Mouse (Mus musculus) liver, embryonic 12.5 days (tissue): ENCODE data around the gene Rimklb. TPM values are rescaled to one million over a fixed set of nuclear protein-coding genes. Genes with fewer than 3 reads are reported as not detected.
A peak's percentile ranks its signal among the peaks of the same experiment; 100 is the strongest.
"Not testable (repeated sequence)": the region's sequence is repeated elsewhere in the genome, so short reads cannot be mapped to it uniquely, and the experiment has no call there.

Experiments
- ATAC-seq: fragments of 200-750 bp; cut with Nextera tagmentation; 2 replicates; pipeline ENCODE4 v1.8.0; 2017; ENCODE audit warnings: moderate number of reproducible peaks, mild to moderate bottlenecking, moderate library complexity
- H3K27ac ChIP-seq: fragments of 300-500 bp; sonication (generic); 2 replicates; pipeline ENCODE4 v1.5.1; 2016; ENCODE audit warnings: mild to moderate bottlenecking
- H3K27me3 ChIP-seq: fragments of 300-500 bp; sonication (generic); replicated peaks from 2 replicates; pipeline ENCODE4 v1.6.1; 2016; ENCODE audit warnings: mild to moderate bottlenecking, moderate library complexity
- H3K36me3 ChIP-seq: fragments of 300-500 bp; sonication (generic); 2 replicates; pipeline ENCODE4 v1.6.1; 2016; ENCODE audit warnings: mild to moderate bottlenecking, moderate library complexity
- H3K4me1 ChIP-seq: fragments of 300-500 bp; sonication (generic); 2 replicates; pipeline ENCODE4 v1.6.1; 2016
- H3K4me2 ChIP-seq: fragments of 300-500 bp; sonication (generic); 2 replicates; pipeline ENCODE4 v1.6.1; 2016; ENCODE audit warnings: mild to moderate bottlenecking, moderate library complexity
- H3K4me3 ChIP-seq: fragments of 300-500 bp; sonication (generic); 2 replicates; pipeline ENCODE4 v1.5.1; 2016; ENCODE audit warnings: mild to moderate bottlenecking, moderate library complexity
- H3K9ac ChIP-seq: fragments of 300-500 bp; sonication (generic); 2 replicates; pipeline ENCODE4 v1.6.1; 2016; ENCODE audit warnings: mild to moderate bottlenecking, moderate library complexity
- H3K9me3 ChIP-seq: fragments of 300-500 bp; sonication (generic); replicated peaks from 2 replicates; pipeline ENCODE4 v1.6.1; 2016; ENCODE audit warnings: mild to moderate bottlenecking, moderate library complexity
- WGBS: fragments of 180-500 bp; shearing (Covaris S2); methylation state at CpG from one replicate; pipeline ENCODE4 v1.1.7; 2016; ENCODE audit not compliant: insufficient replicate concordance; 5-methylcytosine and 5-hydroxymethylcytosine counted together
- polyA plus RNA-seq: library from polyadenylated mRNA; unstranded; fragments of >200 nt; fragmentation: Nextera tagmentation; extraction: Ambion mirVana; gene quantifications from 2 replicates; pipeline ENCODE4 v1.2.1, GENCODE M21; 2016

Gene Rimklb
- polyA plus RNA-seq, 1 experiment from 2014 or later, result 2.1 TPM

DNA sequence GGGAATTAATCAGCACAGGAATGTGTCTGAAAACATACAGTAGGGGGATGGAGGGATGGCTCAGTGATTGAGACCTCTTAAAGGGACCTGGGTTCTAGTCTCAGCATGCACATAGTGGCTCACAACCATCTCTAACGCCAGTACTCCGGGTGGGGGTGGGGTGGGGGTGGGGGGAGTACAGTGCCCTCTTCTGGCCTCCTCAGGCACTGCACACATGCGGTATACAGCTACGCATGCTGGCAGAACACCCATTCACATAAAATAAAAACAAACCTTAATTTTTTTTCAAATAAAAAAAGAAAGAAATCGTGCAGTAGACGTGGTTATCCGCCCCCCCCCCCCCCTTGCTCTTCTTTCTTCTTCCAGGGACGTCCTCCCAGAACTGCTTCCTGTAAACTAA is 24.7 kb upstream of the Rimklb start:
- no peak for ATAC-seq
- WGBS, result 70% methylated on average over 8 of the region's 8 CpGs
- no peak overlapping the region for H3K4me3 ChIP-seq
- no peak overlapping the region for H3K4me2 ChIP-seq
- H3K9me3 ChIP-seq, result no peaks in the 10 kb centered on the region
- H3K36me3 ChIP-seq, result no peaks in the 10 kb centered on the region
- H3K27me3 ChIP-seq, result peaks cover 8% of the 10 kb centered on the region; the same call in 1 of the 2 replicates
- H3K4me1 ChIP-seq, result no peaks in the 10 kb centered on the region
- H3K27ac ChIP-seq, result no peak overlapping the region
- H3K9ac ChIP-seq, result no peak overlapping the region

DNA sequence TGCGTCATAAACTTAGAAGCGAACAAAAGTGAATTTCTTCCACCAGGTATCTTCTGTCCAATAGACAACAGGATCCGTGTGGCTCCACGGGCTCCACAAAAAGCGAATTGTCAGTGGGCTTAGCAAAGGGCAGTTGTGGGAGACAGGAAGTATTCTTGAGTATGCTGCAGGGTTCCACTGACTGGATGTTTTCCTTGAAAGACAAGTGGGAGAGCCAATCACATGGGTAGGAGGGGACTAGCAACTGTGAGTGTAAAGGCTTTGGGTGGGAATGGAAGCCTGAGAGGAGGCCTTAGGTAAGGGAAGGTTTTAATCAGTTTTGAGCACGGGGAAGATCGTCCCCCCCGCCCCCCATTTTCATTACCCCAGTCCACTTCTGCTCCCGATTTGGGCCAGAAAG is 24.0 kb upstream of the Rimklb start:
- Histone ChIP-seq H3K4me2 (no peak overlapping the region), H3K27ac (no peak overlapping the region), H3K36me3 (no peaks in the 10 kb centered on the region), H3K9me3 (no peaks in the 10 kb centered on the region), H3K4me3 (no peak overlapping the region), H3K4me1 (no peaks in the 10 kb centered on the region), H3K27me3 (peaks cover 5% of the 10 kb centered on the region; the same call in 1 of the 2 replicates), H3K9ac (no peak overlapping the region)
- ATAC-seq, result no peak
- WGBS, result 58% methylated on average over 9 of the region's 9 CpGs

DNA sequence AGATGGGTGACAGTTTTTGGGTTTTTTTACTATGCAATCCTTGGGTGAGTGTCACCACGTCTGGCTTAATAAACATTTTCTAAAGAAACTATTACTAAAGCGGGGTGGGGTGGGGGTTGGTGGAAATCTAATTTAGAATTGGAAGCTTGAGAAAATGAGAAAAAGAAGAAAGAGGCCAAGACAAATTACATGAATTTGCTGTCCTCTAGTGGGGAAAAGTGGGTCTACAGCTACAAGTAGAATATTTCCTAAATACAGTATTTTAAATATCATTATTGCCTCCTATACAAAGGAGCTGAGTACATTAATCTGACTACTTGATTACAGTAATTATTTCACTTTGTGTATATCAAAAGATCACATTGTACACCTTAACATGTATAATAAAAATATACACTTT is 20.8 kb upstream of the Rimklb start:
- ATAC-seq, result no peak
- Histone ChIP-seq H3K27me3 (no peaks in the 10 kb centered on the region), H3K27ac (no peak overlapping the region), H3K9ac (no peak overlapping the region), H3K4me2 (no peak overlapping the region), H3K9me3 (no peaks in the 10 kb centered on the region), H3K4me1 (no peaks in the 10 kb centered on the region), H3K4me3 (no peak overlapping the region), H3K36me3 (no peaks in the 10 kb centered on the region)
- 33% methylated on average over 2 of the region's 2 CpGs for WGBS

DNA sequence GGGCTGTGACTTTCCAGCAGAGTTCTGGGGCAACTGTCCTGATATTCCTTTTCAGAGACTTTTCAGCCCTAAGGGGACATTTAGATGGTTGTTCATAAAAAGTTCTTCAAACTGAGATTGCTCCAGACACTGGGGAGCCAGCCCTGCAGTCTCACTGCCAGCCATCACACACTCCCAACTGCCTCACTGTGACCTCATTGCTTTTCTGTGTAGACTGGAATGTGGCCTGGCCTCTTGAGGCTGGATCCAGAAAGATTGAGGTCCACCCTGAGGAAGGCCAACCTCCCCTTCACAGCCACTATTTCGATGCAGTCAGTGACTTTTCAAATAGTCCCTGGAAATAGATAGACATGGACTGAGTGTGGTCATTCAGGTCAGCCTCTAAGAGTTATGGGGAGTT is 19.1 kb upstream of the Rimklb start:
- H3K9me3 ChIP-seq, result no peaks in the 10 kb centered on the region
- H3K4me1 ChIP-seq, result no peaks in the 10 kb centered on the region
- no peak overlapping the region for H3K4me2 ChIP-seq
- 59% methylated on average over 1 of the region's 1 CpGs for WGBS
- no peak for ATAC-seq
- no peak overlapping the region for H3K4me3 ChIP-seq
- H3K27ac ChIP-seq, result no peak overlapping the region
- H3K27me3 ChIP-seq, result no peaks in the 10 kb centered on the region
- H3K9ac ChIP-seq, result no peak overlapping the region
- H3K36me3 ChIP-seq, result no peaks in the 10 kb centered on the region

DNA sequence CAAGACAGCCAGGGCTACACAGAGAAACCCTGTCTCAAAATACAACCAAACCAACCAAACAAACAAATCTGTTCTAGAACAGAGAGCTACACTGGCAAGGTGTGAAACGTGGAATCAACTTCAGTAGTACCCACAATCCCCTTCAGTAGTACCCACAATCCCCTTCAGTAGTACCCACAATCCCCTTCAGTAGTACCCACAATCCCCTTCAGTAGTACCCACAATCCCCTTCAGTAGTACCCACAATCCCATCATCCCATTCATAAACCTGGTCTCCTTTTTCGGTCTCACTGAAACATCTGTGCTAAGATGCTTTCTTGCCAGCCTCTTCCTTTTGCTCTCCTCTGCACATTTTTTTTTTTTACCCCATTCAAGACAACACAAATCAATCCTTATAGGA is 17.2 kb upstream of the Rimklb start:
- WGBS, result 68% methylated on average over 2 of the region's 2 CpGs
- H3K9ac ChIP-seq, H3K9me3 ChIP-seq, H3K4me3 ChIP-seq, ATAC-seq, H3K4me1 ChIP-seq, H3K27me3 ChIP-seq, H3K4me2 ChIP-seq, H3K36me3 ChIP-seq, H3K27ac ChIP-seq: not testable (repeated sequence)

DNA sequence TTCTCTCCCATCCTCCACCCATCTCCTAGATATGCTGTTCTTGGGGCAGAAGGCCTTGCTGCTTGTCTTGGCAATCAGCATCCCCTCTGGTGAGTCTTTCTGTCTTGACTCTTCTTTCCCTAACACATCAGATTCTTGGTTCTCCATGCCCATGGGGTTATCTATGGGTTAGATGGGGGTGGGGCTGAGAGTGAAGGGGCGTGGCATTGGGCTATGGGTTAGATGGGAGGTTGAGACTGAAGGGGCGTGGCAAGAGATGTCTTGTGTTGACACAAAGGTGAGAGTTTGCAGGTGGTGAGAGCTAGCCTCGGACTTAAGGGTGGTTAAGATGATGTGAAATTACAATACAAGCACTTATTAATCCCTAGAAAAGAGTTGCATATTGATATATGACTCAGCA is 15.8 kb upstream of the Rimklb start:
- no peak for ATAC-seq
- no peaks in the 10 kb centered on the region for H3K9me3 ChIP-seq
- no peaks in the 10 kb centered on the region for H3K36me3 ChIP-seq
- H3K4me3 ChIP-seq, result no peak overlapping the region
- no peaks in the 10 kb centered on the region for H3K4me1 ChIP-seq
- no peak overlapping the region for H3K27ac ChIP-seq
- no peaks in the 10 kb centered on the region for H3K27me3 ChIP-seq
- no peak overlapping the region for H3K9ac ChIP-seq
- H3K4me2 ChIP-seq, result no peak overlapping the region
- 44% methylated on average over 3 of the region's 3 CpGs for WGBS

DNA sequence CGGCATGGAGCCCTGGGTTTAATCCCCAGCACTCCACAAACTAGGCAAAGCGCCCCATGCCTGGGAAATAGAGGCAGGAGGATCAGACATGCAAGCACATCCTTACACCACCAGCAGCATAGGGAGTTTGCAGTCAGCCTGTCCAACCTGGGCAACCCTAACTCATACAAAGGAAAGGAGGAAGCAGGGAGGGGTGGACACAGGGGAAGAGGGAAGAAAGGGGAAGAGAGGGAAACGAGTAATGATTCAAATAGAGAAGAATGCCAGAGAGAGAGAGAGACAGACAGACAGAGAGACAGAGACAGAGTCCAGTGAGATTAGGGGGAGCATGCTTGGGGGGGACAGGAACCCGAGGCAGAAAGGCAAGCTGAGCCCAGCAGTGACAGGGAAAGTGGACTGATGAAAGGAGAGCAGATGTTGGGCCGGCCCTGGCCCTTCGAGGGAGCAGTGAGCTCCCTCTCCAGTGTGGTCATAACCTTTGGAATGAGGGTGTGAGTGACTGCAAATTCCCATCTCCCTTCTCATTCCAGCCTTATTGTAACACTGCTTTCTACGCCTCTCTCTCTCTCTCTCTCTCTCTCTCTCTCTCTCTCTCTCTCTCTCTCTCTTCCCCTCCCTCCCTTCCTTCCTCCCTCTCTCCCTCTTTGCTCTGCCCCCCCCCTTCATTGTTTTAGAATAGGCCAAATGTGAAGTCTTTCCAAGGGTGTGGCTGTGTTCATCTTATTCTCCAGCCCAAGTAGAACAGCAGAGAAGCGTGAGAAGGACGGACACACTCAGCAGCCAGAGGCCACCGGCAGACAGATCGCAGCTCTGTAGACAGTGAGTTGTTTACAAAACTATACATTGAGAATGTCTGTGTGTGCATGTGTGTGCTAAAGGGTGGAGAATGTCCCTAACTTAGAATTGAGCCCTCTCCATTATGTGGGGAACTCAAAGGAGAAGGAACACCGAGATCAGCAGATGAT is 14.6 kb upstream of the Rimklb start:
- Histone ChIP-seq H3K27ac (no peak overlapping the region), H3K36me3 (no peaks in the 10 kb centered on the region), H3K9me3 (no peaks in the 10 kb centered on the region), H3K4me3 (no peak overlapping the region), H3K4me2 (no peak overlapping the region), H3K27me3 (no peaks in the 10 kb centered on the region), H3K4me1 (no peaks in the 10 kb centered on the region), H3K9ac (no peak overlapping the region)
- ATAC-seq, result no peak
- 53% methylated on average over 11 of the region's 12 CpGs for WGBS

DNA sequence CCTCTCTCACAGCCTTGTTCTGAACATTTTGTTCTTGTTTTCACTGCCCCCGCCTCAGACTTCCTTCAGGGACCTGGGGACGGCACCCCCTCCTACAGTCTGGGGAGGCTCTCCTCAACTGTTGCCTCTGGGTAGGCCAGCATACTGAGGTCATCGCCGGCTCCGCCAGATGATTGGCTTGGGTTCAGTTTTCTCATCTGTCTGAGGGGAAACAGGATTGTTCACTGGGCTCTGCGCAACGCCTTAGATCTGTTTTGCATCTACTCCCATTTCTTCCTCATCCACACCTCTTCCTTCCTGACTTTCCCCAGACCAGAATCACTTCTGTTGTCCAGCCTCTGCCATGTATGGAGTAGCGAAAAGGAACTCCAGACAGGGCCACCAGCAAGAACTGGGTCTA is 9.9 kb upstream of the Rimklb start:
- no peaks in the 10 kb centered on the region for H3K36me3 ChIP-seq
- H3K4me3 ChIP-seq, result no peak overlapping the region
- H3K4me2 ChIP-seq, result no peak overlapping the region
- H3K4me1 ChIP-seq, result no peaks in the 10 kb centered on the region
- no peaks in the 10 kb centered on the region for H3K27me3 ChIP-seq
- no peak overlapping the region for H3K27ac ChIP-seq
- no peaks in the 10 kb centered on the region for H3K9me3 ChIP-seq
- no peak overlapping the region for H3K9ac ChIP-seq
- ATAC-seq, result no peak
- WGBS, result 57% methylated on average over 8 of the region's 8 CpGs

DNA sequence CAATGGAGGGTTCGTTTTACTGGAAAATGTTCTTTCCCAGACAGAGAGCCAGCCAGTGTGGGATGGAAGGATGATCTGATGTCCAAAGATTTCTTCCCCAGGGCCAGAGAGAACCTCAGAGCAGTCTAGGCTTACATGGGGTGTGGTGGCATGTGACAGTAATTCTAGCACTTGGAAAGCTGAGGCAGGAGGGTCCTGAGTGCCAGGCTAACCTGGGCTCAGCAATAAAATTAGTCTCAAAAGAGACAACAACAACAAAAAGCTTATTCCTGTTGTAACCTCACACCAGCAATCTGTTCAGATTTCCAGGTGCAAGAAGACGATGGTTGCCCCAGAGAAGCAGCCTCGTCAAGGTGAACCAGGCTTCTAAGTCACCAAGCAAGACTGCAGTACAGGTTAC is 7.0 kb upstream of the Rimklb start, which contains the start of gene Mfap5:
TSS of gene Mfap5 (plus strand) at position 301 of the 400 bp plus-strand sequence.
- H3K4me1 ChIP-seq, result no peaks in the 10 kb centered on the region
- no peak within 1 kb of the TSS for H3K27ac ChIP-seq
- H3K36me3 ChIP-seq, result no peaks in the 10 kb centered on the region
- no peak within 1 kb of the TSS for H3K4me3 ChIP-seq
- peaks cover 7% of the 10 kb centered on the region for H3K27me3 ChIP-seq
- no peak within 1 kb of the TSS for H3K9ac ChIP-seq
- H3K9me3 ChIP-seq, result no peaks in the 10 kb centered on the region
- no peak for ATAC-seq
- H3K4me2 ChIP-seq, result no peak within 1 kb of the TSS
- WGBS, result 61% methylated on average over 3 of the region's 3 CpGs

DNA sequence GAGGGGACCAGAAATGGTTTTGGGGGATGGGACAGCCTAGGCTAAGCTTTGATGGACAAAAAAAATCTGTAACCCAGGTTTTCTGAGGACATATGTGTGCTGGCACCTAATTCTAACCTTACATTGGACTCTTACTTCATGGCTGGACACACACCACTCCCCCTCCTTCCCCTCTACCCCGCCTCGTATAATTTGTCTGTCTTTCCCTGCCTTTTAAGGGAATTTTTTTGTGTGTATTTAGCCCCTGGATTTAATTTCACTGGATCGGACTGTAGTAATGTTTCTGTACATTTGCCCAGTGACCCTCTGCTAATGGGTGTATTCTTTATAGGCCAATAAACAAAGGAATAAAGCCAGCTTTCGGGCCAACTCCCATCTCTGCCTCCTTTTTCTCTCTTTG is 6.5 kb upstream of the Rimklb start:
- H3K4me1 ChIP-seq, result no peaks in the 10 kb centered on the region
- 72% methylated on average over 4 of the region's 4 CpGs for WGBS

DNA sequence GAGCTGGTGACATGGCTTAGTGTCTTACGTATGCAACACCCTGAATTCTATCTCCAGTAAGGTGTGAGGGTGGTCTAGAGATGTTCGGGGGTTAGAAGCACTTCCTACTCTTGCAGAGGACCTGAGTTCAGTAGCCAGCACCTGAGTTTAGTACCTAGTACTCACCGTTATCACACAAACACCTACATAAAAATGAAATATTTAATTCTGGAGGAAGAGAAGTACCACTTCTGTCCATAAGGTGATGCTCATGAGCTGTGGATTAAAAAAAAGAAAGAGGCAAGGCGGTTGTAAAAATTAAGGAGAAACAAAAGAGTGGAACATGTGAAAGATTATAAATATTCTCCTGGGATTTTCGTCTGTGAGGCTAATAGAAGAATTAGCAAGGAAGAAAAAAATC is 2.1 kb downstream of the Rimklb start:
- peaks cover 80% of the 10 kb centered on the region for H3K27me3 ChIP-seq
- H3K36me3 ChIP-seq, result no peaks in the 10 kb centered on the region
- H3K4me1 ChIP-seq, result peaks cover under 1% of the 10 kb centered on the region; the same call in 1 of the 2 replicates
- no peak overlapping the region for H3K4me2 ChIP-seq
- ATAC-seq, result no peak
- H3K9ac ChIP-seq, result no peak overlapping the region
- H3K4me3 ChIP-seq, result no peak overlapping the region
- WGBS, result 27% methylated on average over 5 of the region's 5 CpGs
- no peaks in the 10 kb centered on the region for H3K9me3 ChIP-seq
- H3K27ac ChIP-seq, result no peak overlapping the region

More for the DNA sequence above, 6.5 kb upstream of the Rimklb start:
- Histone ChIP-seq H3K9me3 (no peaks in the 10 kb centered on the region), H3K27ac (no peak overlapping the region), H3K36me3 (no peaks in the 10 kb centered on the region), H3K4me3 (no peak overlapping the region), H3K9ac (no peak overlapping the region), H3K27me3 (peaks cover 7% of the 10 kb centered on the region), H3K4me2 (no peak overlapping the region)
- ATAC-seq, result no peak

DNA sequence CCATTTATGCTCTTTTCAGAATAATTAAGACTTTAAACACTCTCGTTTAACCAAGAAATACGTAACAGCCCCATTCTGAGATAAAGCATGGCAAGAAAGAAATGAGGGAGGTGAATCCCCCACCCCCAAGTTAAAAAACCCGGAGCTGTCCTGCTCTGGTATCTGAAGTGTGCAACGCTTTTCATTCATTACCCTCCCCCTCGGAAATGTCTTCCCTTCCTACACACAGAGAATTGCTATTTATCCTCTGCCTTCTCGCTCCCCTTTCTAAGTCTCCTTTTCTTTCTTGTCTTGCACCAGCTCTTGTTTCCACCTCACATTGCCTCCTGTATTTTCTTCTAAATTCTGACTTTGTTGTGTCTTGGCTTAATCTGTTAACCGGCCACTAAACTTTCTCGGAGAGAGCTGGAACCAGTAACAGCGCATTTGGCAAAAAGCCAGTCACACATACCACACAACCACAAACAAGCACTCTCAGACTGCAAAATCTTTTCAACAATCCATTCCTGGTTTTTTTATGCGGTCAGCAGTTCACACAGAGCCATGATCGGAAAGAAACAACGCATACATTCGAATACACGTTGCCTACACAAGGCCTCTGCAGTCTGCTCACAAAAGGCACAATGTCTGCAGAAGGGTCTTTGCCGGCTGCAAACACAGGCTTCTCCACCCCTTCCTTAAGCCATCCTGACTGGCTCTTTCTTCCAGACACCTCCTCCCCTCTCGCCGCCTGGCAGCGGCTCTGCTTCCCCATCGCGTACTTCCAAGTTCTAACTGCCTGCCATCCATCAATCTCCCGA is 3.3 kb downstream of the Rimklb start:
- peaks cover 5% of the 10 kb centered on the region; the same call in 1 of the 2 replicates for H3K4me1 ChIP-seq
- ATAC-seq, result no peak
- H3K27me3 ChIP-seq, result peaks cover 83% of the 10 kb centered on the region
- no peaks in the 10 kb centered on the region for H3K36me3 ChIP-seq
- H3K9me3 ChIP-seq, result no peaks in the 10 kb centered on the region
- no peak overlapping the region for H3K9ac ChIP-seq
- H3K4me2 ChIP-seq, result no peak overlapping the region
- 14% methylated on average over 21 of the region's 21 CpGs for WGBS
- H3K27ac ChIP-seq, result 0 out of 2 replicates have a peak overlapping the region, but pooled peaks have one; percentile 41
- H3K4me3 ChIP-seq, result no peak overlapping the region
